Mouse (Mus musculus): ENCODE results near the gene Slc6a19. TPM values are rescaled to one million over a fixed set of nuclear protein-coding genes. Genes with fewer than 3 reads are reported as not detected.
"Not testable (repeated sequence)": the region's sequence is repeated elsewhere in the genome, so short reads cannot be mapped to it uniquely, and the experiment has no call there.

Slc6a19 gene
- polyA plus RNA-seq (2012; rRNA removed), result 1.3 and 1.6 TPM in 2 replicates

GRCm38 (mm10) chr13:73704694-73705325 is at the start of gene Slc6a19:
TSS of gene Slc6a19 (minus strand) at chr13:73704865.
- no peak for DNase-seq (ENCODE audit: low read depth)

DNA sequence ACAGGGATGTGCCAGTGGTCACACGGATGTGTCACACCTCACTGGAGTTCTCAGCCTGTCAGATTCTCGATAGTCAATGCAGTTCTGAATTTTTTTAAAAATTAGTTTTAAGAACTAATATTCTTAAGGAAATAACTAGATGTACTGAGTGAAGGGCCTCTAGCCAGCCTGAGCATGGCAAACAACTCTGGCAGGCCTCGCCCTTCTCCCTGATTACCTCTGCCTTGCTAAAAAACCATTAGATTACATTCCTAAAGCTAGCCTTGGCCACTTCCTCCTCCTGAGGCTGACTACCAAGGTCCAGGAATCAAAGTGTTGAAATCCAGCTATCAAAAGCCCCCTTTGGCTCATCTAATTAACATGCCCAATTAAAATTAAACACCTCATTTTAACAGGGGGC is 46.6 kb upstream of the Slc6a19 start:
- no peak for DNase-seq (ENCODE audit: low read depth)

GRCm38 (mm10) chr13:73750435-73750834 is 45.8 kb upstream of the Slc6a19 start:
- no peak for DNase-seq (ENCODE audit: low read depth)

GRCm38 (mm10) chr13:73748663-73749440 is 44.2 kb upstream of the Slc6a19 start:
- DNase-seq (ENCODE audit: low read depth), result no peak

DNA sequence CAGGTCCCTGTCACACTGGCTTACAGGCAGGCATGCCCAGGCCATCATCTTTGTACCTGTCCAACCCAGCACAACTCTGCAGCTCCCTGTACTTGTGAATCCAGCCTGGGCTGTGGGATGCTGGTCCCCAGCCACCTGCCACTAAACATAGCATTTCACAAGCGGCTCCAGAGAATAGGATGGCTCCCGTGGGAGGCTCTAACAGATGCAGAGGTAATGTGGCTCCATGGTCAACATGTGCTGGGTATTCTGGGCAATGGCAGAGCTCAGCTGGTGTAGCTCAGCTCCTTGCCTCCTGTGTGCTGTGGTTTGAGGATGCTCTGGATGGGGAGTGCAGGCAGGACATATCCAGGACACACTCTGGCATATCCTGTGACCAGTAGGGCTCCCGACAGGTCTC is 39.0 kb upstream of the Slc6a19 start:
- DNase-seq (ENCODE audit: low read depth), result no peak

GRCm38 (mm10) chr13:73742944-73743343 is 38.3 kb upstream of the Slc6a19 start:
- DNase-seq (ENCODE audit: low read depth), result no peak

- DNase-seq (ENCODE audit: low read depth), result not testable (repeated sequence)
These were observed 35.8 kb upstream of the Slc6a19 start for GRCm38 (mm10) chr13:73740399-73740944.

DNA sequence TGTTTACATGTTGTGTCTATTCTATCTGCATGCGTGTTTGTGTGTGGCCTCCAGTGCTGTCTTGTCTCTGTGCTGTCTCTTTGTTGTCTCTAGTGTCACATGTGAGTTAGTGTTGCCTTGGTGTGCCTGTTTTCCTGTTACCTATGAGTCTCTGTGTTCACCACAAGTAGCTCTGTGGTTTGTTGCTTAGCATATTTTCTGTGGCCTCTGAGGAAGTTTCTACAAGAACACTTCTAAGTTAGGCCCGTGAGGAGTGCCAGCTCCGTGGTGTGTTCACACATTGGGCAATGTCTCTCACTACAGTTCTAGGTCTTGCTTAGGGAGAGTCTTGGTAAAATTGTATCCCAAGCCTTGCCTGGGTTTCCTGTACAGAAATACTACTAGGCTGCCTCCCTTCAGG is 32.3 kb upstream of the Slc6a19 start:
- no peak for DNase-seq (ENCODE audit: low read depth)

DNA sequence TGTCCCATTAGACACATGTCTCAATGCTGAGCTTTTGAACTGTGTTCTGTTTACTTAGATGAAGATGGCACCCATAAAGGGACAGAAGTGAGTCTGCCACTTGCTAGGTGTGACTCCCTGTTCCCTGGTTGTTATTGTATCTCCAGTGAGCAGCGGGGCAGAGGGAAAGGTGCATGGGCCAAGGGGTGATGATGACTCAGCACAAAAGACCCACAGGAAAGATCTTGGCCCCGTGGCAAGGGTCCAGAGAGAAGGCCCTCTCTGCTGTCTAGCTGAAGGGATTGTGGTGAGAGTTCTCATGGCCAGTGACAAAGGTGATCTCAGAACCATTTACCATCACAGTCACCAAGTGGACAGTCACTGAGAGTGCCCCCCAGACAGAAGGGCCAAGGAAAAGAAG is 31.3 kb upstream of the Slc6a19 start:
- no peak for DNase-seq (ENCODE audit: low read depth)

GRCm38 (mm10) chr13:73735270-73735669 is 30.6 kb upstream of the Slc6a19 start:
- no peak for DNase-seq (ENCODE audit: low read depth)

DNA sequence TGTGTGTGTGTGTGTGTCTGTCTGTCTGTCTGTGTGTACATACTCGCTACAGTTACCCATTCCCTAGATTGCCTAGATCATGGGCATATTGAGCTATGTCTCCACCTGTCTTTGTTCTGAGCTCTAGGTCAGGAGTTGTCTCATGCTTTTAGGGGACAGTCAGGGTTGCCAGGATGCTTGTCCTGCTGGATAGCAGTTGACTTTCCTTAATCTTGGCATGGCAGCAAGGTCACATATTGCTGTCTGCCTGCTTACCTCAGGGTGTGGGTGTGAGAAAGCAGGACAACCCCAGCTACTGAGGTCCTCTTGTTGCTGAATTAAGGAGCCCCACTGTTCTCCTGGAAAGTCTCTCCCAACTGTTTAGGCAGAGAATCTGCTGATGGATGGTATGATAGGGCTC is 29.7 kb upstream of the Slc6a19 start:
- DNase-seq (ENCODE audit: low read depth), result no peak

GRCm38 (mm10) chr13:73732742-73733700 is 28.4 kb upstream of the Slc6a19 start, which contains the start of gene Slc12a7:
TSS of gene Slc12a7 (plus strand) at chr13:73733094.
- no peak for DNase-seq (ENCODE audit: low read depth)

DNA sequence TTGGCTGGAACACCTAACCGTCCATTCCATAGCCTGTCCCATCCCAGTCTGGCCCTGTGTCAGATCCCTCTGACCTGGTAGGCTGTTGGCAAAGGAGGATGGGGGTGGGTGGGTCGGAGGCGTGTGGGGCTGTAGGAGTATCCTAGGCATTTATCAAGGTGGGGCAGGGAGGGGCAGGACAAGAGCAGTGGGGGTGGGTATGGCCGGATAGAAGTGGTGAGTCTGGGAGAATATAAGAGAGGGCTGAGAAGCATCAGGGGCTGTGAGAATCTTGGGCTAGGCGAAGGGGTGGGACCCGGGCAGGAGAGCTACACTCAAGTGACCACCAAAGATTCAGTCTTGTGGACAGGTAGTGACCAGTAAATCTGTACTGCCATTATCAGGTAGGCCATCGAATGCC is 27.6 kb upstream of the Slc6a19 start:
- DNase-seq (ENCODE audit: low read depth), result no peak

DNA sequence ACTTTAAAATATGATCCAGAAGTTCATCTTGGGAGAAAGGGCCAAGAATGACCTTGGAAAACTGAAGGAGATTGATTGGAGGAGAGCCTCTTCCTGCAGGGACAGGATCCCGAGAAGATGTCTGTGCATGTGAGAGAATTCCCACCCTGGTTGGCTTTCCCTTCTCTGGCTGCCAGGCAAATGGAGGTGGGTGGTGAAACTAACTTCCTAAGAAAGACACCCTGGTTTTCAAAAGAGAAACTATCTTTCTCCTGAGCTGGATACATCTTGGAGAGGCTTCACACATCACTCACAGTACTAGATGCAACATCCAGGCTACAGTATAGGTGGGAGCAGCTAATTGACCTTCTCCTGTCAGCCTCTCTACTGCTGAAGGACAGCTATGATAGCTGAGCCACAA is 26.2 kb upstream of the Slc6a19 start:
- no peak for DNase-seq (ENCODE audit: low read depth)

DNA sequence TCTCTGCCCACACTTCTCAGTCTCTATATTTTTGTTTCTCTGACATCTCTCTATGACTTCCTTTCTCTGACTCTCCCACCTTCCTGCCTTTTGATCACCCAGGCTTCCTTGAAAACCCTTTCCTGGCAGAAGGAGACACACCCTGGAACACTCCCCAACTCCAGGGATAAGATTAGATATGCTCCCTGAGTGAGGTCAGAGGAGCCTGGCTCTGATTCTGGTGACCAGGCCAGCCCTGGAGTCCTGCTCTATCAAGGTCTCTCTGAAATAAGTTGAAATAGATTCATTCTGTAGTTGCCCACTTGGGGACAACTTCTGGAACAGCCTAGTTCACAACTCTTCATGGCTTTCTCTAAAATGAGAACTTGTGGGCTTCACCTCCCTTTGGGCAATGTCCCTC is 24.0 kb upstream of the Slc6a19 start:
- DNase-seq (ENCODE audit: low read depth), result no peak

DNA sequence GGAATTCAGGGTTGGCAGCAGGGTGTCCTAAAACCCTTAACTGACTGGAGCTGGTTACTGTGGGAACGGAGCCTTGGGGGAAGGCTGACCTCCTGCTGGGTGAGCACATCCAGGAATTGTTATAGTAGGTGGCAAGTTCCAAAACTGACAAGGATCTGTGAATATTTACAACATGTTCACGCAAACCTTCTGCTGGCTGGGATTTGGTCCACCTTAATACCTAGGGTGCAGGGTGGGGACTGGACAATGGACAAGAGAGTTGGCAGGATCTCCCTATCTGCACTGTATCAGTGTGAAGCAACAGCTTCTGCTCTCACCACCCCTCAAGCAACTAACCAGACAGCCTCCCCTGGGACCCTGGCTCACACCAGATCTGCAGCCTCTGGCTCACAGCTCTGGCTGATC is 23.0 kb upstream of the Slc6a19 start:
- no peak for DNase-seq (ENCODE audit: low read depth)

DNA sequence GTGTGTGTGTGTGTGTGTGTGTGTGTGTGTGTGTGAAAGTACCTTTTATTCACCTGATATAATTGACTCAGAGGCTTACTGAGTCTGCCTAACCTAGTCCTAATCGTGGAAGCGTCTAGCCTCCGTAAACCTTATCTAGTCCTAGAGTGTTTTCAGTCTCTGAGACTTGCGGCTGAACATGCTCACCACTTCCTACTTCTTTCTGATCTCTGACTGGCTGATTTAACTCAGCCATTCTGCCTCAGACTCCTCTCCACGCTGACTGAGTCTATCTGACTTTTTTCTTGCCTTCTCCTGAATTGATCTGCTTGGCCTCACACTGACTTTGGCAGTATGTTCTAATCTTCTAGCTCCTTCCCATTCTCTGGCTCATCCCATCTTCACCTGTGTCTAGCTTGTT is 20.6 kb upstream of the Slc6a19 start:
- no peak for DNase-seq (ENCODE audit: low read depth)

- DNase-seq (ENCODE audit: low read depth), result no peak
These were observed 18.5 kb upstream of the Slc6a19 start for GRCm38 (mm10) chr13:73723081-73723668.

GRCm38 (mm10) chr13:73720241-73720640 is 15.6 kb upstream of the Slc6a19 start:
- no peak for DNase-seq (ENCODE audit: low read depth)

GRCm38 (mm10) chr13:73718225-73718624 is 13.6 kb upstream of the Slc6a19 start:
- no peak for DNase-seq (ENCODE audit: low read depth)

- DNase-seq (ENCODE audit: low read depth), result no peak
These were observed 9.4 kb upstream of the Slc6a19 start for GRCm38 (mm10) chr13:73714020-73714419.

- no peak for DNase-seq (ENCODE audit: low read depth)
These were observed 8.5 kb upstream of the Slc6a19 start for GRCm38 (mm10) chr13:73713204-73713603.
